Mouse (Mus musculus) ZHBTc4 (cell line): ENCODE measurements at regions not wholly inside any gene's neighbourhood (a gene's known extent, or its start where the extent isn't known, plus 50 kb on each side); places are given as distances from the start of the nearest gene placed in this dataset.

Experiments used
- DNase-seq: peaks from one replicate; pipeline ENCODE4 v3.0.0-alpha.2; 2011; ENCODE audit warnings: low read depth, low spot score

- DNase-seq = peak; percentile 86
These were observed 1039.5 kb upstream of the Ddx18 start for GRCm38 (mm10) chr1:122607309-122607708.

DNA sequence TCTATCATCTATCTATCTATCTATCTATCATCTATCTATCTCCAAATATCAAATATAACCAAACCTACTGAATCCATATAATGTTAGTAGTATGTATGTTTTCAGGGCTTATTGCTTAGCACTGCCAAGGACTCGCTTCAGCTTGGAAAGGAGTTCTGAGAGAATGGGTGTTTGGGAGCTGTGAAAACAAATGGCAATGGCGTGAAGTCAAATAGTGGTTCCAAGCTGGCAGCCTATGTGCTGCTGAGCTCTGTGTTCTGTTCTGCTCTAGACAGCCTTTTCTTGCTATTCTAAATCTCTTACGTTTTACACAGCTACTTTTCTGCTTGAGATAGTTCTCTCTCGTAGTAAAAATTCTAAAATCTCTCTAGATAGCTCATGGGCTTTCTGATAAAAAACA is 1008.2 kb upstream of the Ddx18 start:
- no peak for DNase-seq

DNA sequence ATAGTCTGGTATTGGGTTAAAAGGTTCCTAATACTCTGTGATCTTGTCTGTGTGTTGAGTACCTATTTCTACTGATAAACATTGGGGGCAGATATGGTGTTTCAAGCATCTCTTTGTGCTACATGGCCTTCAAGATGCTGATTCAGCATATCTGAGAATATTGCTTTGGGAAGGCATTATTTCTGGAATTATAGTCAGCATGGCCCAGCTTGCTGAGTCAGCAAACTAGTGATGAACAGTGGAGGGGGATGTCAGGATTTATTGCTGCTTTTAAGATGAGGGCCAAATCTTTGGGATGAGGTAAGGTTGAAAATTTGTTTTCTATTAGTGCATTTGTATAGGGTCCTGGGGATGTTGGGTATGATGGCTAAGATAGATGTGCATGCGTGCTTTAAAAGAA is 983.8 kb upstream of the Ddx18 start:
- no peak for DNase-seq

DNA sequence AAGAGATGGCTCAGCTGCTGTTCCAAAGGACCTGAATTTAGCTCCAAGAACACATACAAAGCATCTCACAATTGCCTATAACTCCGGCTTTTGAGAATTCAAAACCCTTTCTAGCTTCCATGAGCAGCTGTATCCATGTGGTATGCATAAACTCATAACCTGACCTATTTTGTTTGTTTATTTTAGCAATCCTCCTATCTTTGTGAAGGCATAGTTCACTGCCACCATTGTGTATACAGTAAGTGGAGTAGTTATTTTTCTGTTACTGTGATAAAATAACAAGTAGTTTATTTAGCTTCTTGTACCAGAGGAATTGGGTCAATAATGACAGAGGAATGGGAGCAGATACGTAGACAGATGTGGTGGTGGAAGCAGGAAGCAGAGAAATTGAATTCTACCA is 941.8 kb upstream of the Ddx18 start:
- no peak for DNase-seq

DNA sequence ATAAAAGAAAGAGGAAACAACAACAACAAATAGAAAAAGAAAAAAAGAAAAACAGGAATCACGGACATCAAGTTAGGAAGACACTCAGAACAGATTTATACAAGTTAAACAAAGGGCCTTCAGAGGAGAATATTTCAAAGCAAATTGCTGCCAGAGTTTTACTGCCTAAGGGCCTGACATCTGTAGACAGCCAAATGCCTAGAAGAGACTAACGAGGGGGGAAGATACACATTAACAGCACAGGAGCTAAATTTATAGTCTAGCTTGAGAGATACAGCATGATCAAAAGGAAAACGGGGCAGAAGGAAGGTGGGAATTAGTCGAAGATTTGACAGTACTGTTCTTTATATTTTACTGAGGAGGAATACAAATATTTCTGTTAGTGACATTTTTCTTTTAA is 933.9 kb upstream of the Ddx18 start:
- DNase-seq = no peak

DNA sequence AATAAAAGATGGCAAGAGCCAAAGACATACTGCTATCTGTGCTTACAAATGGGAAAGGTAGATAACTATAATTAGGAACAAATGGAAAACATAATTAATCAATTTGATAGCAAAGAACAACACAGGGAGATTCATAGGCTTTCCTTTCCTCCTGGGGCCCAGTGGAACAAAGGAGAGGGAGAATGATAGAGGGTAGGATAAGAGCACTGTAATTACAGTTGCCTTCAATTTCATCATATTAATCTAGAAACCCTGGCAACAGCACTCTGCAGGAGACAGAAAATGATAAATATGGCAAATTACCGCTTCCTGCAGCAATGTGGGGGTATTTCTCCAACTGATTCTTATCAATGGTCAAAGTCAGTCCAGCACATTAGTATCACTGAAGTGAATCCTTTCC is 910.2 kb upstream of the Ddx18 start:
- no peak for DNase-seq

GRCm38 (mm10) chr1:122463931-122464330 is 896.1 kb upstream of the Ddx18 start:
- no peak for DNase-seq

GRCm38 (mm10) chr1:122459056-122459455 is 891.3 kb upstream of the Ddx18 start:
- no peak for DNase-seq

GRCm38 (mm10) chr1:122454881-122455280 is 887.1 kb upstream of the Ddx18 start:
- no peak for DNase-seq

DNA sequence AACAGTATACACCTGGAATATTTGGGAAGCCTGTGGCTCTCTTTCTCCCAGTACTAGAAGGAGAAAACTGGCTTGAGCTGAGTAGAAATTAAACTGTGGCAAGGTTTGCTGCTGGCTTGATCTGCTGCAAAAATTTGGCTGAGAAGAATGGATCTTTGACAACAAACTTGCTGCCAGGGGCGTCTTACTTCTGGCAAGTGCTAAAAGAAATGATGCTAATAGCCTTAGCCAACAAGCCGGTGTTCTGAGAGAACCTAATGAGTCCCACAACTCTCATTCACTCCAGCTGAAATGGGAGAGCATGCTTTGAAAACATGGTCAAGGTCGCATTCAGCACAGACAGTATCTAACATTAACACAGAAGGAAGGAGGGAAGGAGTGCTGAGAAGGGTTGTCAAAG is 885.8 kb upstream of the Ddx18 start:
- no peak for DNase-seq

DNA sequence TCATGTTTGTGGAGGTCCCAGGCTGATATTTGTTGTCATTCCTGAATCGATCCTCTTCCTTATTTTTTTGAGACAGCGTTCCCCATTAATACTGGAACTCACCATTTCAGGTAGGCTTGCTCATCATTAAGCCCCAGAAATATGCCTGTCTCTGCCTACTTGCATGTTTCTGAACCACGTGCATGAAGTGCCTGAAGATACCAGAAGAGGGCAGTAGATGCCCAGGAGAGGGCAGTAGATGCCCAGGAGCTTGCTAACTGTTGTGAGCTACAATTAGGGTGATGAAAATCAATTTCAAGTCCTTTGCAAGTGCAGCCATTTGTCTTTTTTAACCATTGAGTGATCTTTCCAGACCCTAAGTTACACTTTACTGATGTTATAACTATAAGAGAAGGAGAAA is 871.6 kb upstream of the Ddx18 start:
- DNase-seq = peak; percentile 72

DNA sequence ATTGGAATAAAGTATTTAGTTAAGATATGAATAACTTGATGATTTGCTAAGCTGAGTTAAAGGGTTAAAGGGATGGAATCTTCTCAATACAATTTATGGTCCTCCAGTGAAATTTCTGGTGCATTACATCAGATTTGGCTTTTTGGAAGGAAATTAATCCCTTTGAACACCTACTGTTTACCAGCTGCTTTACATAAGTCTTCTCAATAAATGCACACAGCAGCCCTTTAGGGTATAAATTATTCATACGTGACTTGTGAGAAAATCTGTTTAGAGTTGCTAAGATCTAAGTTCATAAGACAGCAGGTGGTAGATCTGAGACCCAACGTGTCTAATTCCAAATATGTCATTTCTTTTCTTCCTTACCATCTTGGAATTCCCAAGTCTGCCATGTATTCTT is 855.7 kb upstream of the Ddx18 start:
- no peak for DNase-seq

- no peak for DNase-seq
These were observed 828.6 kb upstream of the Ddx18 start for GRCm38 (mm10) chr1:122396342-122396741.

- no peak for DNase-seq
These were observed 826.0 kb upstream of the Ddx18 start for GRCm38 (mm10) chr1:122393660-122394355.

- peak; percentile 100 for DNase-seq
These were observed 789.2 kb upstream of the Ddx18 start for GRCm38 (mm10) chr1:122357015-122357414.

GRCm38 (mm10) chr1:122351530-122351929 is 783.7 kb upstream of the Ddx18 start:
- peak; percentile 1 for DNase-seq

- DNase-seq = no peak
These were observed 765.5 kb upstream of the Ddx18 start for GRCm38 (mm10) chr1:122333267-122333666.

DNA sequence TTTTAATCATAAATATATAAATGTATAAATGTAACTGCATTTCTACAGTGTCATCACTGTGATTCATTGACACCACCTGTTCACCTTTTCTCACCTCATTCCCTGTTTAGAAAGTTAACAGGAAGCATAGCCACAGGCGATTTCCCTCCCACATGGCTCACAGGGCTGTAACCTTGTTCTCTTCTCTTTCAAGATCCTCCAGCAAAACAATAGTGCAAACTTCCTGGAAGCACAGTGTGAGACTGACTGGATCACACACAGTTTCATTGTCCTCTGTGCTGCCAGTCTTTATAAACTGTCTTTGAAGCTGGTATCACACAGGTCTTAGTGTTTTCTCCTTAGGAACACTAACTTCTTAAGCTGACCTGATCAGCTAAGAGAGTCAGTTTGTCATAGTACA is 760.5 kb upstream of the Ddx18 start:
- DNase-seq = peak; percentile 59
